Mouse (Mus musculus) neural tube, embryonic 15.5 days (tissue): Measurements from ENCODE around the gene Rasgrp1. TPM values are rescaled to one million over a fixed set of nuclear protein-coding genes. Genes with fewer than 3 reads are reported as not detected.

Experiments used
- ATAC-seq: fragments of 200-750 bp; cut with Nextera tagmentation; 2 replicates; pipeline ENCODE4 v1.8.0; 2017; ENCODE audit warnings: mild to moderate bottlenecking, moderate TSS enrichment, moderate library complexity; ENCODE audit not compliant: low FRiP score
- H3K27ac ChIP-seq: fragments of 300-500 bp; sonication (generic); replicated peaks from 2 replicates; pipeline ENCODE4 v1.5.1; 2015; ENCODE audit warnings: mild to moderate bottlenecking, inconsistent platforms
- H3K27me3 ChIP-seq: fragments of 300-500 bp; sonication (generic); replicated peaks from 2 replicates; pipeline ENCODE4 v1.6.1; 2015; ENCODE audit warnings: inconsistent platforms
- H3K36me3 ChIP-seq: fragments of 300-500 bp; sonication (generic); 2 replicates; pipeline ENCODE4 v1.6.1; 2015; ENCODE audit warnings: inconsistent platforms
- H3K4me1 ChIP-seq: fragments of 300-500 bp; sonication (generic); 2 replicates; pipeline ENCODE4 v1.6.1; 2015; ENCODE audit warnings: inconsistent platforms
- H3K4me2 ChIP-seq: fragments of 300-500 bp; sonication (generic); 2 replicates; pipeline ENCODE4 v1.6.1; 2015; ENCODE audit warnings: inconsistent platforms, mild to moderate bottlenecking, moderate library complexity
- H3K4me3 ChIP-seq: fragments of 300-500 bp; sonication (generic); replicated peaks from 2 replicates; pipeline ENCODE4 v1.5.1; 2015; ENCODE audit warnings: mild to moderate bottlenecking, inconsistent platforms
- H3K9ac ChIP-seq: fragments of 300-500 bp; sonication (generic); replicated peaks from 2 replicates; pipeline ENCODE4 v1.6.1; 2015; ENCODE audit warnings: mild to moderate bottlenecking, inconsistent platforms
- H3K9me3 ChIP-seq: fragments of 300-500 bp; sonication (generic); replicated peaks from 2 replicates; pipeline ENCODE4 v1.6.1; 2016; ENCODE audit warnings: inconsistent platforms
- WGBS: fragments of 180-500 bp; shearing (Covaris S2); methylation state at CpG from one replicate; pipeline ENCODE4 v1.1.7; 2015; ENCODE audit warnings: mixed read lengths; 5-methylcytosine and 5-hydroxymethylcytosine counted together
- polyA plus RNA-seq: library from polyadenylated mRNA; unstranded; fragments of >200 nt; fragmentation: Nextera tagmentation; extraction: Ambion mirVana; gene quantifications from 2 replicates; pipeline ENCODE4 v1.2.1, GENCODE M21; 2015

Rasgrp1 gene
- polyA plus RNA-seq, 1 experiment from 2014 or later = 3.2 TPM

GRCm38 (mm10) chr2:117299596-117300448 lies 43.0 kb downstream of the Rasgrp1 start:
- no peak for ATAC-seq
- Histone ChIP-seq H3K4me1 (no peaks in the 10 kb centered on the region), H3K27me3 (no peaks in the 10 kb centered on the region), H3K4me2 (no peak overlapping the region), H3K4me3 (no peak overlapping the region), H3K9me3 (no peaks in the 10 kb centered on the region), H3K9ac (no peak overlapping the region), H3K36me3 (no peaks in the 10 kb centered on the region), H3K27ac (no peak overlapping the region)
- 88% methylated on average over 16 of the region's 16 CpGs for WGBS

GRCm38 (mm10) chr2:117288291-117288690 lies 54.5 kb downstream of the Rasgrp1 start:
- Histone ChIP-seq H3K4me3 (no peak overlapping the region), H3K4me2 (no peak overlapping the region), H3K9ac (no peak overlapping the region), H3K36me3 (no peaks in the 10 kb centered on the region), H3K4me1 (no peaks in the 10 kb centered on the region), H3K27ac (no peak overlapping the region), H3K9me3 (no peaks in the 10 kb centered on the region), H3K27me3 (no peaks in the 10 kb centered on the region)
- 88% methylated on average over 7 of the region's 7 CpGs for WGBS
- ATAC-seq = no peak

- Histone ChIP-seq H3K4me2 (no peak overlapping the region), H3K9me3 (no peaks in the 10 kb centered on the region), H3K4me3 (no peak overlapping the region), H3K27me3 (no peaks in the 10 kb centered on the region), H3K4me1 (no peaks in the 10 kb centered on the region), H3K9ac (no peak overlapping the region), H3K27ac (no peak overlapping the region), H3K36me3 (peaks cover 43% of the 10 kb centered on the region)
- ATAC-seq = peak; percentile 65; the same call in 1 of the 2 replicates
- 73% methylated on average over 11 of the region's 11 CpGs for WGBS
Measured at GRCm38 (mm10) chr2:117263786-117264408, 78.9 kb downstream of the Rasgrp1 start.

- no peaks in the 10 kb centered on the region for H3K4me1 ChIP-seq
- ATAC-seq = no peak
- peaks cover 37% of the 10 kb centered on the region for H3K36me3 ChIP-seq
- no peak overlapping the region for H3K9ac ChIP-seq
- H3K27ac ChIP-seq = no peak overlapping the region
- no peak overlapping the region for H3K4me2 ChIP-seq
- 91% methylated on average over 5 of the region's 5 CpGs for WGBS
- H3K4me3 ChIP-seq = no peak overlapping the region
- no peaks in the 10 kb centered on the region for H3K9me3 ChIP-seq
- no peaks in the 10 kb centered on the region for H3K27me3 ChIP-seq
Measured at GRCm38 (mm10) chr2:117262184-117262583, 80.6 kb downstream of the Rasgrp1 start.

GRCm38 (mm10) chr2:117257617-117258016 lies 85.2 kb downstream of the Rasgrp1 start:
- H3K9ac ChIP-seq = no peak overlapping the region
- no peaks in the 10 kb centered on the region for H3K9me3 ChIP-seq
- ATAC-seq = no peak
- H3K27me3 ChIP-seq = no peaks in the 10 kb centered on the region
- H3K27ac ChIP-seq = no peak overlapping the region
- no peaks in the 10 kb centered on the region for H3K4me1 ChIP-seq
- no peak overlapping the region for H3K4me3 ChIP-seq
- H3K36me3 ChIP-seq = peaks cover 18% of the 10 kb centered on the region; the same call in 1 of the 2 replicates
- 95% methylated on average over 1 of the region's 1 CpGs for WGBS
- no peak overlapping the region for H3K4me2 ChIP-seq

GRCm38 (mm10) chr2:117255415-117255814 lies 87.4 kb downstream of the Rasgrp1 start:
- 87% methylated on average over 2 of the region's 2 CpGs for WGBS
- Histone ChIP-seq H3K27me3 (no peaks in the 10 kb centered on the region), H3K9ac (no peak overlapping the region), H3K4me2 (no peak overlapping the region), H3K4me3 (no peak overlapping the region), H3K4me1 (peaks cover 14% of the 10 kb centered on the region), H3K27ac (no peak overlapping the region), H3K9me3 (no peaks in the 10 kb centered on the region), H3K36me3 (peaks cover 10% of the 10 kb centered on the region; the same call in 1 of the 2 replicates)
- ATAC-seq = no peak

- ATAC-seq = peak; percentile 80
- Histone ChIP-seq H3K4me3 (peak overlapping the region; percentile 80), H3K27ac (peak overlapping the region; percentile 91), H3K4me1 (peaks cover 17% of the 10 kb centered on the region), H3K9me3 (no peaks in the 10 kb centered on the region), H3K4me2 (peak overlapping the region; percentile 68), H3K36me3 (no peaks in the 10 kb centered on the region), H3K27me3 (no peaks in the 10 kb centered on the region), H3K9ac (peak overlapping the region; percentile 79)
- 0% methylated on average over 24 of the region's 24 CpGs for WGBS
Measured at GRCm38 (mm10) chr2:117250001-117250510, 92.7 kb downstream of the Rasgrp1 start.

GRCm38 (mm10) chr2:117249255-117250000 lies 93.4 kb downstream of the Rasgrp1 start, which contains the start of gene Fam98b:
TSS of gene Fam98b (plus strand) at chr2:117249739.
- Histone ChIP-seq H3K9me3 (no peaks in the 10 kb centered on the region), H3K27me3 (no peaks in the 10 kb centered on the region), H3K9ac (peak within 1 kb of the TSS; percentile 79), H3K36me3 (no peaks in the 10 kb centered on the region), H3K27ac (peak within 1 kb of the TSS; percentile 91), H3K4me1 (peaks cover 17% of the 10 kb centered on the region), H3K4me3 (peak within 1 kb of the TSS; percentile 80), H3K4me2 (peak within 1 kb of the TSS; percentile 68)
- under 1% methylated on average over 31 of the region's 33 CpGs for WGBS
- ATAC-seq = peak; percentile 97

GRCm38 (mm10) chr2:117241953-117242352 lies 100.8 kb downstream of the Rasgrp1 start:
- 78% methylated on average over 4 of the region's 4 CpGs for WGBS
- no peak overlapping the region for H3K4me2 ChIP-seq
- H3K36me3 ChIP-seq = no peaks in the 10 kb centered on the region
- no peak for ATAC-seq
- H3K27ac ChIP-seq = no peak overlapping the region
- H3K27me3 ChIP-seq = no peaks in the 10 kb centered on the region
- H3K9me3 ChIP-seq = no peaks in the 10 kb centered on the region
- H3K4me1 ChIP-seq = no peaks in the 10 kb centered on the region
- H3K9ac ChIP-seq = no peak overlapping the region
- H3K4me3 ChIP-seq = no peak overlapping the region

GRCm38 (mm10) chr2:117231257-117231656 lies 111.5 kb downstream of the Rasgrp1 start:
- peak overlapping the region; percentile 32 for H3K4me2 ChIP-seq
- 7% methylated on average over 13 of the region's 13 CpGs for WGBS
- no peaks in the 10 kb centered on the region for H3K27me3 ChIP-seq
- H3K9ac ChIP-seq = no peak overlapping the region
- no peaks in the 10 kb centered on the region for H3K36me3 ChIP-seq
- H3K4me3 ChIP-seq = no peak overlapping the region
- no peaks in the 10 kb centered on the region for H3K9me3 ChIP-seq
- no peak overlapping the region for H3K27ac ChIP-seq
- peak; percentile 84; the same call in 1 of the 2 replicates for ATAC-seq
- peaks cover 11% of the 10 kb centered on the region for H3K4me1 ChIP-seq

GRCm38 (mm10) chr2:117230261-117230660 lies 112.5 kb downstream of the Rasgrp1 start:
- Histone ChIP-seq H3K4me3 (no peak overlapping the region), H3K27me3 (no peaks in the 10 kb centered on the region), H3K4me2 (no peak overlapping the region), H3K9me3 (no peaks in the 10 kb centered on the region), H3K36me3 (no peaks in the 10 kb centered on the region), H3K27ac (no peak overlapping the region), H3K4me1 (peaks cover 11% of the 10 kb centered on the region), H3K9ac (no peak overlapping the region)
- 81% methylated on average over 7 of the region's 7 CpGs for WGBS
- ATAC-seq = no peak
